Mouse (Mus musculus): ENCODE data around the gene 9230102O04Rik.

9230102O04Rik gene

DNA sequence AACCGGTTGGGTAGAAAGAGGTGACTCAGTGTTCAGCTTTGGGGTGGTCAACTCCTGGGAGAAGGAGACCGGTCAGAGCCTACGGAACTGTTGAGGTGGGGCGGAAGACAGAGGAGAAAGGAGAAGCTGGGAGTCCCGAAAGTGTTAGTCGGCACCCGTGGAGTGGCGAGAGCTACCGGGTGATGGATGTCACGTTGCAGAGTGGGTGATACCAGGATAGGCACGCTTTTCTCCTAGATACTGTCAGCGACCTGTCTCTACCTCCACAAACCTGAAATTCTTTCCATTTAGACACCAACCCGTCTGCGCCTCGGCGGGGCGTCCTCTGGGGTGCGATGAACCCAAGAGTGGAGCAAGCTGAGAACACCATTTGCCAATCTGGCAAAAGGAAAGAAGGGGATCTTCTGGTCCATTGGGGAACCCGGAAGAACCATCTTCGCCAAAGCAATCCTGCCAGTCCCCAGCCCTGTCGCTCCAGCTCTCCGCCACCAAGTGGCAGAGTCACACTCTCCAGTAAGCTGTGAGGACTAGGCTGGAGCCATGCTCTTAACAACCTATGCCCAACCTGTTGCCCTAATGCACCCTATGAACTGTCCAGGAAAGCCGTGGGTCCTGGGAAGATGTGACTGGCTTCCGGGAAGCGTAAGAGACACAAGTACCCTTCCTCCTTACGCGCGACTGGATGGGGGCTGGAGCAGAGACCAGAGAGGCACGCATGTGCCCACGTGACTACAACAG lies at the start of gene 9230102O04Rik:
Gene 9230102O04Rik, minus strand, starts transcription at position 628 of the 738 bp plus-strand sequence.
- peak in 1 of 2 experiments; percentile 65 for DNase-seq (ENCODE audit: inconsistent age in 2 of 2, low spot score in 1 of 2)

DNA sequence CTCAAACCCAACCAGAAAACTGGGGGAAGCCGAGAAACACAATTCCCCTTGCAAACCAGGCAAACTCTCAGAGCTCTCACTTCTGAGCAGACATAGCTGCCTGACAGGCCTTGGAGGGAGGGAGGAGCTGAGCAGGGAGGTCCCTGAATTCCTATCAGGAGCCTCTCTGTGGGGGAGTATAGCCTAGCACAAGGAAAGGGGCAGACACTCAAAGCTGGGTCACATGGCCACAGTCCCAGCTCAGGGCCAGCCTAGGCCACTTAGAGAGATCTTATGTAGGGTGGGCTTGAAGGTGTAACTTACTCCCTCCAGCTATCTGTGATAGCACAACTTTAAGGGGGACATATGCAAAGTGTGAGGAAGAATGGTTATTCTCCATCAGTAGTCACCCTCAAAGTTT lies 46.6 kb upstream of the 9230102O04Rik start:
- no peak for DNase-seq (ENCODE audit: inconsistent age in 2 of 2, low spot score in 1 of 2)

GRCm38 (mm10) chr2:9926905-9927283 lies 37.6 kb upstream of the 9230102O04Rik start:
- DNase-seq (ENCODE audit: inconsistent age in 2 of 2, low spot score in 1 of 2): no peak

DNA sequence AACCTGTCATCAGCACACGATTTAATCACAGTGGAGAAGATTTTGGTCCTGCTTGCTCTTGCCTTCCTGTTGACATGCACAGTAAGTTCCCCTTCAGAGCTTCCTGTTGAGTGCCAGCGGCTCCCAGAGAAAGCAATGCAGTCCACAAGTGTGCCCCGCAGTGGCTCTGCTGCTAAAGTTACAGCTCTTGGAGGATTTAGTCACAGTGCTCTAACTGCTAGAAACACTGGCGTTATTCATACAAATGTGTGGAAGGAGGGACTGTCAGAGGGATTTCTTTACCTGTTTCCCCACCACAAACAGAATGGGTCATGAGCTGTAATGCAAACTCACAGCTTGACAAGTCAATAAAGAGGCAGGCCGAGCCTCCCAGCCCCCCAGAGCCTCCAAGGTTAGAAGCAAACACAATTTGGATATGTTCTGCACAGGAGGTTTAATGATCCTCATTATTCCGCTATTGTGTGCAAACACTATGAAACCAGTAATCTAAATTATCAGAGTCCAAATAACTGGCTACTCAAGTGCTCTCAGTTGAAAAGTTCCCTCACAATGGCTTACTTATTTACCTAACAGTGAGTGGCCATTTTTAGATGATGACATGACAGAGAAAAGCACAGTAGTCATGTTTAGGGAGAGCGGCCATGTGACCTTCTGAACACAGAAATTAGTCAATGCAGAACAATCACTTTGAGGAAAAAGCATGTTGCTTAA lies 37.0 kb upstream of the 9230102O04Rik start:
- DNase-seq (ENCODE audit: inconsistent age in 2 of 2, low spot score in 1 of 2): no peak

- DNase-seq (ENCODE audit: inconsistent age in 2 of 2, low spot score in 1 of 2): peak; percentile 21 to 65
Measured at GRCm38 (mm10) chr2:9918691-9919471, 29.5 kb upstream of the 9230102O04Rik start.

- no peak for DNase-seq (ENCODE audit: inconsistent age in 2 of 2, low spot score in 1 of 2)
Measured at GRCm38 (mm10) chr2:9917602-9918001, 28.3 kb upstream of the 9230102O04Rik start.

DNA sequence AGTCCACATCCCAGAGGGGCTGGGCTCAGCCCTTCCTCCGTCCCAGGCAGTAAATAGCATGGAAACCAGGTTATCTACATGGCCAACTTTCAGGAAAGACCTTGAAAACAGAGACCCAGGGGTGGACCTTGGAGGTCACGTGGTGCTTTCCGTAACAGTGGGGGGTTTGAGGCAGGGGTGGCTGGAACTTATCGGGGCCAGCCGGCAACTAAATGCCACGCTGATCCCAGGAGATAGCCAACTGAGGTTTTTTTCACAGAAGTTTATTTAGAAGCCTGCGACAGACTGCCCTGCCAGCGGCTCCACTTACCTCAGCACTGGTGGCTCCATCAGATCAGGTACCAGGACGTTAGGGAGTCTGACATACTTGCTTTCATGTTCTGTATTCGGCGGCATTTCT lies 16.7 kb upstream of the 9230102O04Rik start:
- DNase-seq (ENCODE audit: inconsistent age in 2 of 2, low spot score in 1 of 2): no peak

DNA sequence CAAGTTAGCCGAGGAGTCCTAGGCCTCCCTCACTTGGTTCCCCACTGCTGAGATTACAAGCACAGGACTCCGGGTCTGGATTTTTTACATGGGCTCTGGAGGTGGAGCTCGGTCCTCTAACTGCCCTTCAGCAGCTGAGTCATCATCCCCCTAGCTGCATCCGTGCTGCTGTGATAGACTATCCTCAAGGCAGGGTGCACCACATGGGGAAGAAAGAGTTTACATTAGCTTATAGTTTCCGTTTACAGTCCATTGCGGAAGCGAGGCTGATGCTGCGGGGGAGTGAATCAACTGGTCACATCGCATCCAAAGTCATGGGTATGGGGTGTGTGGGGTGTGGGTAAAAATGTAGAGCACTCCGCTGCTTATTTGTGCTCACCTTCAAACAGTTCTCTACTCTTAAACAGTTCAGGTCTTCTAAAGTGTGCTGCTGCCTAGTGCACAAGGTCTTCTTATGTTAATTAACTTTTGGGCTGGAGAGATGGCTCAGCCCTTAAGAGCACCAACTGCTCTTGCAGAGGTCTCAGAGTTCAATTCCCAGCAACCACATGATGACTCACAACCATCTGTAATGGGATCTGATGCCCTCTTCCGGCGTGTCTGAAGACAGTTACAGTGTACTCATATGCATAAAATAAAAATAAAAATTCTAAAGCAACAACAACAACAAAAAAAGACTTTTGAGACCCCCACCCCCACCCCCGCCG lies 14.7 kb upstream of the 9230102O04Rik start:
- DNase-seq (ENCODE audit: inconsistent age in 2 of 2, low spot score in 1 of 2): no peak

- DNase-seq (ENCODE audit: inconsistent age in 2 of 2, low spot score in 1 of 2): no peak
Measured at GRCm38 (mm10) chr2:9897846-9898245, 8.5 kb upstream of the 9230102O04Rik start.

DNA sequence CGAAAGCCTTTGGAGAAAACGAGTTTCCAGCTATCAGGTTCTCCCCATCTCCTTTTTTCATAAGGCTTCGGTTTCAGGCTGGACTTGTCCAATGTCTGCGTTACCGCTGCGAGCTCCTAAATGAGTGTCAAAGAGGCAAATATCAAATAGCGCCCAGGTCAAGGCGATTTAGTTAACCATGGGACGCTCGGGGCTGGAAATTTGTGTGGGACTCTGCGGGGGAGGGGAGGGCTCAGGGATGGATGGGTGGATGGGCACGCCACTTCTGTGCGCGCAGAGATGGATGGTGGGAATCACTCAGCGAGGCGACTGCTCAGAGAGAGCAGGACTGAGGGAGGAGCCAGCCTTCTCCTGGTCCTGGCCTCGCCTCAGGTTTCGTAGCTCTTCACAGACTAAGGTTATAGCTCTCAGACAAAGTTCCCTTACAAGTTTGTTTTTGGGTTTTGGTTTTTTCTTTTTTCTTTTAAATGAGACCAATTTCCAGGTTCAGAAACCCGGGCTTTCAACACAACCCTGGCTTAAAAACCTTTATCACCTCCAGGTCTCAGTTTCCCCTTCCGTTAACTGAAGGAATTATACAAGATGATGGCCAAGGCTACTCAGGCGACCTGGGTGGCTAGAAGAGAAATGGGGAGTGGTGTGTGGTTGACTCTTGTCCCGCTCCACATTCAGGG lies 6.9 kb upstream of the 9230102O04Rik start:
- peak in 1 of 2 experiments; percentile 25 for DNase-seq (ENCODE audit: inconsistent age in 2 of 2, low spot score in 1 of 2)

DNA sequence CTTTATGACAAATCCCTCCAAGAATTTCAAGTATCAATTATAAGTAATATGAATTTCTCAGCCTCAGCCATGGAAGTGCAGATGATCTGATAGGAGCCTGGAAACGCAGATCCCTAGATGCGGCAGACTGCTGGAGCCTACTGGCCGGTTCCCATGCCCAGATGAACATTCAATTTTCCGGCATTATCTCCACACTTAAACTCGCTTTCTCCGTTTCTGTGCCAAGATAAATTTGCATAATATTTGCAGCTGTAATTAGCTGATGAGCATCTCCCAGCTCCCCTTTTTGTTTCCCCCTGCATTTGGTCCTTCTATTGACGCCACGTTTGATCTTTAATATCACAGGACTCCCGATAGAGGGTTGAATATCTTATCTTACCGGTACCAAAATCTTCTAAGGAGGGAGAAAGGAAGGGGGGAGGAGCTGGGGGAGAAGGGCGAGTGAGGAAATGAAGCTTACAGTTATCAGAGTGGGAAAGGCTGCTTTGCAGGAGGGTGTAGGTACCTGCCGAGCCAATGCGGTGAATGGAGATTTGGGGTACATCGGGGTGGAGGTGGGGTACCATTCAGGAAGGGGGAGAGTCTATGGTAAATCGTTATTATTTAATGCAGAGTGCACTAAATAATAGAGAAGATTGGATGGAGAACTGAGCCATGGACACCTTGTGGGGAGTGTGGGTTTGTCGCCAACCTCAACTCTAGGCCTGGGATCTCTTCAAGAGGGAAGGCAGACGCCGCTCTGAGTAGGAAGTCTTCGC lies 5.7 kb upstream of the 9230102O04Rik start:
- no peak for DNase-seq (ENCODE audit: inconsistent age in 2 of 2, low spot score in 1 of 2)

DNA sequence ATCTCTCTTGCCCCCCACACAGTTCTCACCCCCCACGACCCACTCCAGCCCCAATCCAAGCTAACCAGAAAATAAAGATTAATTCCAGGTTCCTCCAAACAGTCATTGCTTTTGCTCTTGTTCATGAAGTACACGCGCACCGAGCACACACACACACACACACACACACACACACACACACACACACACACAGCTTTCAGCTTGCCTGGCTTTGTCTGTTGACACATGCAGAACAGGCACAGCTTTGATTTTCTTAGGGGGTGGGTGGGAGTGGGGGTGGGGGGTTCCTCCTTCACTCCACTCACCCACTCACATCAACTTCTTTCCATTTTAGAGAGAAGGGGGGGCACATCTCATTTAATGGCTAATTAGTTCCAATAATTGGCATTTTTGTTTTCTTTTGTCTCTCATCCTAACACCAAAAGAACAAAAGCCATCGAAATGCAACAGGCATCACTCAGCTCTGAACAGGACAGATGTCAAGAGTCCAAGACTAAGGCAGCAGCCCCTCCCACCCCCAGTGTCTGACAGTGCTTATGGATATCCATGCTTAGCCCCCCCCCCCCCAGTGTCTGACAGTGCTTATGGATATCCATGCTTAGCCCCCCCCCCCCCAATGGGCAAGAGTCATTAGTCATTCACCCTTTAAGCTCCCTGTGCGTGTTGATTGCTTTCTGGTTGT lies 4.1 kb upstream of the 9230102O04Rik start:
- DNase-seq (ENCODE audit: inconsistent age in 2 of 2, low spot score in 1 of 2): no peak

GRCm38 (mm10) chr2:9892541-9892940 lies 3.2 kb upstream of the 9230102O04Rik start:
- DNase-seq (ENCODE audit: inconsistent age in 2 of 2, low spot score in 1 of 2): no peak

DNA sequence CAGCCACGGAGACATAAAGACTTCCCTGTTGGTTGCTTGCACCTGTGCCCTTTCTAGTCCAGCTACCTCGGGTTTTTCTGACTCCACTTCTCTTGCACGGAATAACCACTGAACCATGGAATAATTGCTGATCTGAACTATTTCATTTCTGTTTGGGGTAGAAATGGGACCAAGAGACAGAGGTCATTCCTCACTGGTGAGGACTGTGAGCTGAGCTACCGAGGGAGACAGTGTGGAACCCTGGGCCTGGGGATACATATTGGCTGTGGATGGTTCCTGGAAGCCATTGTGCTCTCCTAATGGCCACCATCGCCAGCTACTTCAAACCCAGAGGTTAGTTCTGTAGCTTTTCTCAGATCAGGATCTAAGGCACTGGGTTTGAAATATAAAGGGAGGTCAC lies 1.6 kb upstream of the 9230102O04Rik start:
- no peak for DNase-seq (ENCODE audit: inconsistent age in 2 of 2, low spot score in 1 of 2)

- no peak for DNase-seq (ENCODE audit: inconsistent age in 2 of 2, low spot score in 1 of 2)
Measured at GRCm38 (mm10) chr2:9890251-9890650, 911 bp upstream of the 9230102O04Rik start.

GRCm38 (mm10) chr2:9889651-9890183 lies 377 bp upstream of the 9230102O04Rik start, which contains the start of gene Gata3:
TSS of gene Gata3 (minus strand) at chr2:9890034.
- peak in 1 of 2 experiments; percentile 39 for DNase-seq (ENCODE audit: inconsistent age in 2 of 2, low spot score in 1 of 2)

DNA sequence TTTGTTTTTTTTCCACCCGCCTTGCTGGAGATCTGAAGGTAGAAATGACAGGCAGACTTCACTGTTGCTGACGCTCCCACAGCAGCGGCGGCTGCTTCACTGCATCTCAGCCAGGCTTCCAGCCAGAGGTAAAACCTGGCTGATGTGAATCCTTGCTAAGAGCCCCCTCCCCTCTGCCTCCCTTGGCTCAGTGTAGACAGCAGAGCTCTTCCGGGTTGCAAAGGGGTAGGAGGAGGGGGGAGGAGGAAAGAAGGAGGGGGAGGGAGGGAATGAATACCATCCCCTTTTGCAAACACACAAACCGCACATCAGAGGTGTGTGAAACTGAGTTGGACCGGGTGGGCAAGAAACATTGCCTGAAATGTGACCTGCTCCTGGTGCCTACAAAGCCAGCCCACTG lies 1.7 kb downstream of the 9230102O04Rik start:
- DNase-seq (ENCODE audit: inconsistent age in 2 of 2, low spot score in 1 of 2): no peak

DNA sequence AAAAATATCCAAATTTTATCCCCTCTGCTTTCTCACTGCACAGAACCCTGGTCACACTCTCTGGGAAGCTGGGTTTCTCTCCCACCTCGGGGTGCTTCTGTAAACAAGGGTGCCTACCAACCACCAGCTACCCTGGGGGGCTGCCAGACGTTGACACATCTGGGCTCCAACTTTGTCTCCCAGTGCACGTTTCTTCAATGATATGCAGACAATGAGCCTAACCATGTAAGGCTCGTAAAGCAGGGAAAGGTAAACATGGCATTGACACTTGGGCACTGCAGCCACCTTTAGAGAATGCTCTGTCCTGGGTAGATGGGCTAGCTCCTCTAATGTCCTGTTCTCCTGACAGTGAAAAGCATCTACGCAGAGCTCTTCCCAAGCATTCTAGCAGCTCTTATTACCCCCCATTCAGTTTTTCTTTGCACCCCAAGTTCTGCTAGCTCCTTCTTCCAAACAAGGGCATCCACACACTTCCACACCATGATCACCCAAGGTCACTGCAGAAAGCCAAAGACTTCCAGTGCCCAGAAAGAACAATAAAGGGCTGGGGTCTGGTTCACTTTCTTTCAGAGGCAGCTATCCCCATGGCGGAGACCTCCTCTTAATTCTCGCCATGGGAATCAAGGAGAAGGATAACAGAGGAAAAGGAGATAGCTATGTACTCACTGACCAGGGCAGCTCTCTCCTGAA lies 2.3 kb downstream of the 9230102O04Rik start:
- DNase-seq (ENCODE audit: inconsistent age in 2 of 2, low spot score in 1 of 2): no peak
